Mouse (Mus musculus) CH12.LX (cell line): ENCODE measurements at regions not wholly inside any gene's neighbourhood (a gene's known extent, or its start where the extent isn't known, plus 50 kb on each side); places are given as distances from the start of the nearest gene placed in this dataset.

Experiments used
- DNase-seq: peaks from one replicate; pipeline ENCODE4 v3.0.0-alpha.2; 2013; ENCODE audit errors: extremely low read depth
- H3K27ac ChIP-seq: 2 replicates; pipeline ENCODE4 v1.5.1; 2012; ENCODE audit warnings: low read depth, mild to moderate bottlenecking, control low read depth, moderate library complexity; ENCODE audit not compliant: insufficient read depth
- H3K27me3 ChIP-seq: replicated peaks from 2 replicates; pipeline ENCODE3; 2012; ENCODE audit warnings: inconsistent platforms
- H3K36me3 ChIP-seq, 2 experiments: replicated peaks in 1 of 2; 2 replicates each; pipeline versions ENCODE3 to v1.6.1; 2012; ENCODE audit warnings: inconsistent platforms in 1 of 2, low read length in 1 of 2, mild to moderate bottlenecking in 1 of 2, mixed read lengths in 1 of 2, moderate library complexity in 1 of 2; ENCODE audit not compliant: control insufficient read depth in 1 of 2, insufficient read depth in 1 of 2
- H3K4me1 ChIP-seq, 2 experiments: 2 replicates each; pipeline ENCODE4 v1.6.1; 2012; ENCODE audit warnings: inconsistent platforms in 1 of 2, moderate library complexity in 1 of 2; ENCODE audit not compliant: insufficient read depth in 2 of 2, control insufficient read depth in 1 of 2
- H3K4me2 ChIP-seq: 2 replicates; pipeline ENCODE4 v1.6.1; 2012; ENCODE audit warnings: low read depth, mild to moderate bottlenecking, control low read depth; ENCODE audit not compliant: poor library complexity, insufficient read depth, severe bottlenecking
- H3K4me3 ChIP-seq, 3 experiments: fragments of 150-350 bp in 1 of 3; sonication (generic) in 1 of 3; replicated peaks in 1 of 3; 2 replicates each; pipeline versions ENCODE3 to v1.5.1; 2011 to 2012; ENCODE audit warnings: low read depth in 2 of 3, low read length in 2 of 3, mild to moderate bottlenecking in 2 of 3, moderate library complexity in 2 of 3, control low read depth in 1 of 3, improper control_type of control experiment in 1 of 3, inconsistent platforms in 1 of 3, mixed read lengths in 1 of 3; ENCODE audit not compliant: poor library complexity in 1 of 3
- H3K79me2 ChIP-seq: replicated peaks from 2 replicates; pipeline ENCODE4 v1.6.1; 2012; ENCODE audit warnings: mild to moderate bottlenecking, moderate library complexity; ENCODE audit not compliant: control insufficient read depth, poor library complexity, insufficient read depth, severe bottlenecking; ENCODE audit errors: extremely low read depth
- H3K9ac ChIP-seq: 2 replicates; pipeline ENCODE4 v1.6.1; 2012; ENCODE audit warnings: low read depth, mild to moderate bottlenecking, control low read depth, moderate library complexity; ENCODE audit not compliant: insufficient read depth
- H3K9me3 ChIP-seq: replicated peaks from 2 replicates; pipeline ENCODE3; 2012; ENCODE audit warnings: low read length, inconsistent platforms, mixed read lengths
- CHD1 ChIP-seq: IDR thresholded peaks from 2 replicates; pipeline ENCODE4 v1.6.1; 2012; ENCODE audit warnings: low read depth, low read length, improper control_type of control experiment, inconsistent platforms
- CHD2 ChIP-seq: IDR thresholded peaks from 2 replicates; pipeline ENCODE4 v1.6.1; 2011; ENCODE audit warnings: low read length, improper control_type of control experiment
- E2F4 ChIP-seq: IDR thresholded peaks from 2 replicates; pipeline ENCODE4 v1.6.1; 2011; ENCODE audit warnings: low read depth, low read length, improper control_type of control experiment; ENCODE audit not compliant: insufficient replicate concordance
- ETS1 ChIP-seq: conservative IDR thresholded peaks from 2 replicates; pipeline ENCODE4 v1.6.1; 2012; ENCODE audit warnings: low read depth, mild to moderate bottlenecking, inconsistent platforms, low read length, improper control_type of control experiment, moderate library complexity
- GABPA ChIP-seq: IDR thresholded peaks from 2 replicates; pipeline ENCODE4 v1.6.1; 2012; ENCODE audit warnings: low read depth, low read length, improper control_type of control experiment, inconsistent platforms; ENCODE audit not compliant: insufficient replicate concordance
- IRF4 ChIP-seq: IDR thresholded peaks from 2 replicates; pipeline ENCODE4 v1.6.1; 2014; ENCODE audit warnings: low read depth, mild to moderate bottlenecking, inconsistent platforms, low read length, improper control_type of control experiment
- JUN ChIP-seq: IDR thresholded peaks from 2 replicates; pipeline ENCODE4 v1.6.1; 2011; ENCODE audit warnings: low read depth, mild to moderate bottlenecking, low read length, improper control_type of control experiment, moderate library complexity; ENCODE audit not compliant: insufficient read depth
- JUND ChIP-seq: conservative IDR thresholded peaks from 2 replicates; pipeline ENCODE4 v1.6.1; 2011; ENCODE audit warnings: low read depth, low read length, improper control_type of control experiment
- KAT2A ChIP-seq: IDR thresholded peaks from 2 replicates; pipeline ENCODE4 v1.6.1; 2012; ENCODE audit warnings: low read length, improper control_type of control experiment, inconsistent platforms; ENCODE audit not compliant: insufficient replicate concordance
- MAFK ChIP-seq: IDR thresholded peaks from 2 replicates; pipeline ENCODE4 v1.6.1; 2011; ENCODE audit warnings: low read length, improper control_type of control experiment; ENCODE audit not compliant: insufficient replicate concordance
- MAX ChIP-seq: IDR thresholded peaks from 2 replicates; pipeline ENCODE4 v1.6.1; 2011; ENCODE audit warnings: low read length, improper control_type of control experiment
- MEF2A ChIP-seq: IDR thresholded peaks from 2 replicates; pipeline ENCODE4 v1.6.1; 2014; ENCODE audit warnings: low read depth, mild to moderate bottlenecking, inconsistent platforms, low read length, improper control_type of control experiment, borderline replicate concordance
- MXI1 ChIP-seq: IDR thresholded peaks from 2 replicates; pipeline ENCODE4 v1.6.1; 2011; ENCODE audit warnings: mild to moderate bottlenecking, low read depth, low read length, improper control_type of control experiment
- NRF1 ChIP-seq: IDR thresholded peaks from 2 replicates; pipeline ENCODE4 v1.6.1; 2014; ENCODE audit warnings: low read depth, mild to moderate bottlenecking, inconsistent platforms, low read length, improper control_type of control experiment, moderate library complexity
- RCOR1 ChIP-seq: conservative IDR thresholded peaks from 2 replicates; pipeline ENCODE4 v1.6.1; 2012; ENCODE audit warnings: low read depth, mild to moderate bottlenecking, inconsistent platforms, low read length, improper control_type of control experiment
- SIN3A ChIP-seq: IDR thresholded peaks from 2 replicates; pipeline ENCODE4 v1.6.1; 2012; ENCODE audit warnings: low read length, improper control_type of control experiment, inconsistent platforms
- TBP ChIP-seq: conservative IDR thresholded peaks from 2 replicates; pipeline ENCODE4 v1.6.1; 2011; ENCODE audit warnings: low read depth, low read length, improper control_type of control experiment
- ZKSCAN1 ChIP-seq: IDR thresholded peaks from 2 replicates; pipeline ENCODE4 v1.6.1; 2012; ENCODE audit warnings: low read depth, inconsistent platforms, low read length, improper control_type of control experiment, borderline replicate concordance
- ZMIZ1 ChIP-seq: IDR thresholded peaks from 2 replicates; pipeline ENCODE4 v1.6.1; 2012; ENCODE audit warnings: low read depth, mild to moderate bottlenecking, inconsistent platforms, low read length, improper control_type of control experiment
- ZNF384 ChIP-seq: IDR thresholded peaks from 2 replicates; pipeline ENCODE4 v1.6.1; 2012; ENCODE audit warnings: low read depth, low read length, improper control_type of control experiment, inconsistent platforms
- dilution Hi-C: fragments of 300-500 bp; cut with MboI; formaldehyde crosslinking; loops from 2 replicates; pipeline ENCODE4 v1.14.3; 2020; ENCODE audit warnings: low sequenced_read_pairs; ENCODE audit not compliant: extremely low pct_unique_long_range_greater_than_20kb, extremely low pct_ligation_motif_present
- in situ Hi-C: fragments of 300-500 bp; cut with MboI; formaldehyde crosslinking; loops from 3 replicates; pipeline ENCODE4 v1.14.3; 2019; ENCODE audit warnings: low sequenced_read_pairs, low pct_ligation_motif_present, low pct_unique_long_range_greater_than_20kb, mixed read lengths

GRCm38 (mm10) chr13:53740981-53741380 is 268.1 kb upstream of the Msx2 start:
- no peak for DNase-seq
- H3K4me3 ChIP-seq: no peak overlapping the region
- dilution Hi-C loops: no loop called here
- H3K79me2 ChIP-seq: no peaks in the 10 kb centered on the region
- TF ChIP-seq ZKSCAN1 (no peak), JUND (no peak)
- TF ChIP-seq, all 38 proteins: peak for 0
- Histone ChIP-seq H3K27me3 (peaks cover 65% of the 10 kb centered on the region), H3K9ac (no peak overlapping the region), H3K4me2 (no peak overlapping the region), H3K27ac (no peak overlapping the region), H3K4me1 (no peaks in the 10 kb centered on the region), H3K9me3 (no peaks in the 10 kb centered on the region), H3K36me3 (no peaks in the 10 kb centered on the region)
- in situ Hi-C loops: no loop called here

- Histone ChIP-seq H3K4me3 (no peak overlapping the region), H3K79me2 (no peaks in the 10 kb centered on the region), H3K36me3 (no peaks in the 10 kb centered on the region), H3K9me3 (no peaks in the 10 kb centered on the region), H3K4me1 (no peaks in the 10 kb centered on the region), H3K4me2 (no peak overlapping the region), H3K9ac (no peak overlapping the region), H3K27me3 (peaks cover 78% of the 10 kb centered on the region), H3K27ac (no peak overlapping the region)
- dilution Hi-C loops: no loop called here
- no peak for DNase-seq
- in situ Hi-C loops: no loop called here
- no peak for TF ChIP-seq MEF2A
- TF ChIP-seq MAFK: no peak
- no peak for TF ChIP-seq GABPA
- no peak for TF ChIP-seq CHD1
- TF ChIP-seq E2F4: no peak
- TF ChIP-seq SIN3A: no peak
- TF ChIP-seq TBP: no peak
- no peak for TF ChIP-seq MAX
- TF ChIP-seq IRF4: no peak
- TF ChIP-seq CHD2: no peak
- no peak for TF ChIP-seq JUN
- no peak for TF ChIP-seq RCOR1
- TF ChIP-seq ZNF384: no peak
- TF ChIP-seq NRF1: no peak
- no peak for TF ChIP-seq ETS1
- TF ChIP-seq KAT2A: no peak
- no peak for TF ChIP-seq ZMIZ1
- TF ChIP-seq MXI1: no peak
Measured at GRCm38 (mm10) chr13:53739127-53739526, 266.3 kb upstream of the Msx2 start.
